Mouse (Mus musculus): Measurements from ENCODE around the gene Gm9376. TPM values are rescaled to one million over a fixed set of nuclear protein-coding genes. Genes with fewer than 3 reads are reported as not detected.

Gm9376 gene
- not detected in 2 replicates for total RNA-seq (2015; ENCODE audit: low replicate concordance)
- total RNA-seq (2017; ENCODE audit: low replicate concordance) = not detected in 2 replicates

GRCm38 (mm10) chr14:118266660-118267059, at the start of gene Gm9376:
Gene Gm9376, plus strand, starts transcription at chr14:118266960.
- ATAC-seq (replicated peaks; ENCODE audit: low FRiP score, poor library complexity, severe bottlenecking) = no peak

DNA sequence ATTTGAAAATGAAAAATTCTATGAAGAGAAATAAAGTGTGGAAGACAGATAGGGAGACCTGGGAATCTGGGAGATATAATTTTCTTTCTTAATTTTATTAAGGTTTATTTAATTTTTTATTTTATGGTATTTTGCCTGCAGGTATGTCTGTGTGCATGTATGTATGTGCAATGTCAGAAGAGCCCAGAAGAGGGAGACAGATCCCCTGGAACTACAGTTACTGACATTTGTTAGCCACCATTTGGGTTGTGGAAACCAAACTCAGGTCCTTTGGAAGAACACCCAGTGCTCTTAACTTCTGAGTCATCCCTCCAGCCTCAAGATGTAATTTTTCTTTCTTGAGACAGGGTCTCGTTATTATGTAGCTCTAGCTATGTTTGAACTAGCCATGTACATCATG, 45.9 kb upstream of the Gm9376 start:
- ATAC-seq (replicated peaks; ENCODE audit: low FRiP score, poor library complexity, severe bottlenecking) = no peak

- ATAC-seq (replicated peaks; ENCODE audit: low FRiP score, poor library complexity, severe bottlenecking) = no peak
These were observed 41.6 kb upstream of the Gm9376 start for GRCm38 (mm10) chr14:118225061-118225743.

DNA sequence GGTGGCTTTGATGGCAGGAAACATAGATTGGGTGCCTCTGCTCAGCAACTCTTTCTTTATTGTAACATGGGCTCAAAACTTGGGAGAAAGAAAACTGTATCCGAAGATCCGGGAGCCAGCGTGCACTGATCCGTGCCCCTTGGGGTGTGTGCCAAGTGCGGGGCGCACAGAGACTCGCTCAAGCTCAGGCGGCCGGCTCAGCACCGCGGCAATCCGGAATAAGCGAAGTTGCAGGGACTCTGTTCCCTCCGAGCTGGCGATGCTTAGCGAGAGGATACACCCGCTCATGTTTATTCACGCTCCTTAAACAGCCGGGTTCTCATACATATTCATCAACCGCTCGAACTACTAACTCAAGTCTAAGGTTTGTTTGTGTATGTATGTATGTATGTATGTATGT, 40.8 kb upstream of the Gm9376 start:
- ATAC-seq (replicated peaks; ENCODE audit: low FRiP score, poor library complexity, severe bottlenecking) = no peak

GRCm38 (mm10) chr14:118226471-118227155, 40.1 kb upstream of the Gm9376 start:
- no peak for ATAC-seq (replicated peaks; ENCODE audit: low FRiP score, poor library complexity, severe bottlenecking)

DNA sequence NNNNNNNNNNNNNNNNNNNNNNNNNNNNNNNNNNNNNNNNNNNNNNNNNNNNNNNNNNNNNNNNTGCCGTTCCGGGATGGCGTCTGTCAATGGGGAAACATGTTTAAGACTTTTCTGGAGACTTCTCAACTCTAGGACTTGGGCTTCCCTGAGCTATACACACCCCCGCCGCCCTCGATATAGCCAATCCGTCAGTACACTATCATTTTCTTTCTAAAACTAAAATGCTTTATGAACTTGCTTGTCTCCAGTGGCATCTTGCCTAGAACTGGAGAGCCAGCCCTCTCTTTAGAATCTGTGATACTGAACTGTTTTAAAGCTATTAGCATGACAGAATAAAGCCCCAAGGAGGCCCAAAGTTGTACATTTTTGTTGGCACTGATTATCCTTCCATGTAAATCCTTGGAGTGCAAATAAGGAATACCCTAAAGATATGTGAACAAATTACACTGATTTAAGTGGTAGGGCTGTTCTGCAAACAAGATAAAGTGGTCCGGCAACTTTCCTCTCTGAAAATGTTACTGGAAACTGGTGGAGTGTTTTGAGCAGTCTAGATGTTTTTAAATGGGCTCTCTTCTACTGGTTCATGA, 34.3 kb upstream of the Gm9376 start:
- ATAC-seq (replicated peaks; ENCODE audit: low FRiP score, poor library complexity, severe bottlenecking) = no peak

DNA sequence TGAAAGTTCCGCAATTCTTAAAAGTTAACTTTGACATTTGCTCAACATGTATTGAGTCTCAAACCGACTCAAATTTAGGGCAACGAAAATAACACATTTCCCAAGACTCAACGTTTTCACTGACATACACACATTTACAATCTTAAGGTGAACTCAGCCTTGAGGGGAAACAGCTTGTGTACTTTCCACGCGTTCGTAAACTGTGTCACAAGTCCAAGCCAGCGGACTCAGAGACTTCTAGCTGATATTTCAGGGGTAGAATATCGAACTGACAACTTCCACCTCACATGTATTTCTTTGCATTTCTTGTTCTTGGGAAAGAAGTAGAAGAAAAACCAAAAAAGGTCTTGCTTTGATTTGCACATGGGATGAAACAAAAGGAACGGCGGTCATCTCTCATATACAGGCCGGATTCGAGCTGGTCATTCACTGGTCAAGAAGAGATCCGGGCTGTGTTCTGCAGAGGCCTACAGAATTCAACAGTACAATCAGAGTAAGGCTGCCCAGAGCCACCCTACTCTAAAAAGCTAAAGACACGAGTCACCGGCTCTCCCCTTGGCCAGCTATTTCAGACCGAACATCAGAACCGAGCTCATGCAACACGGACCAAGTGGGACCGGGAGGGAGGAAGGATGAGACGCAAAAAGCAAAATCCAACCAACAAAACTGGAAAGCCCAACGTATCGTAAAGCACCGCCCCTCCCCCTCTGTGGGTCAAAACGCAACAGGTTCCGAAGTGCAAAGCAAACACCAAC, 32.8 kb upstream of the Gm9376 start:
- ATAC-seq (replicated peaks; ENCODE audit: low FRiP score, poor library complexity, severe bottlenecking) = no peak

DNA sequence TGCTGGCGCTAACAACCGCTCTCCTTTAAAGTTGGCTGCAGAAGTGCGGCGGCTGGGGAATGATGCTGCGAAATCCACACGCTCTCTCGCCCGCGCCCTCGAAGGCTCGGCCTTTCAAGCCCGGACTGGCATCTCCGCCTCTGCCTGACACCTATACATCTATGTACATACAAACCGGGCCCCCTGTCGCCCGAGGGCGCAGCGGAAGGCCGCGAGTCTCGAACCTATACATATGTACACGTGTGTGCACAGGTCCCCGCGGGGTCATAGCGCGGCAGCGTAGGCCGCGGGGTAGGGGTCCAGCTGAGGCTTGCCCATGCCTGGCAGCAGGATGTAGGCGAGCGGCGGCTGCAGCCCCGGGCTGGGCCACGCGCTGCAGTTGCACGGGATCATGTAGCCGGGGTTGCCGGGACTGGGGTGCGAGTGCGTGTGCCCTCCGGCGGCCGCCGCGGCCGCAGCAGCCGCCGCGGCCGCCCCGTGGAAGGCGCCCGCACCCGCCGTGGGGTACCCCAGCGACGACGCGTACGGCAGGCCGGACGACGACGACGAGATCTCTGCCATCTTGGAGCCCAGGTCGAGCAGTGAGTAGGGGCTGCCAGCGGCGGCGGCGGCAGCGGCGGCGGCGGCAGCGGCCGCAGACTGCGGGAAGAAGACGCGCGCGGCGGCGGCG, 32.1 kb upstream of the Gm9376 start:
- no peak for ATAC-seq (replicated peaks; ENCODE audit: low FRiP score, poor library complexity, severe bottlenecking)

GRCm38 (mm10) chr14:118235361-118235972, 31.3 kb upstream of the Gm9376 start:
- no peak for ATAC-seq (replicated peaks; ENCODE audit: low FRiP score, poor library complexity, severe bottlenecking)

DNA sequence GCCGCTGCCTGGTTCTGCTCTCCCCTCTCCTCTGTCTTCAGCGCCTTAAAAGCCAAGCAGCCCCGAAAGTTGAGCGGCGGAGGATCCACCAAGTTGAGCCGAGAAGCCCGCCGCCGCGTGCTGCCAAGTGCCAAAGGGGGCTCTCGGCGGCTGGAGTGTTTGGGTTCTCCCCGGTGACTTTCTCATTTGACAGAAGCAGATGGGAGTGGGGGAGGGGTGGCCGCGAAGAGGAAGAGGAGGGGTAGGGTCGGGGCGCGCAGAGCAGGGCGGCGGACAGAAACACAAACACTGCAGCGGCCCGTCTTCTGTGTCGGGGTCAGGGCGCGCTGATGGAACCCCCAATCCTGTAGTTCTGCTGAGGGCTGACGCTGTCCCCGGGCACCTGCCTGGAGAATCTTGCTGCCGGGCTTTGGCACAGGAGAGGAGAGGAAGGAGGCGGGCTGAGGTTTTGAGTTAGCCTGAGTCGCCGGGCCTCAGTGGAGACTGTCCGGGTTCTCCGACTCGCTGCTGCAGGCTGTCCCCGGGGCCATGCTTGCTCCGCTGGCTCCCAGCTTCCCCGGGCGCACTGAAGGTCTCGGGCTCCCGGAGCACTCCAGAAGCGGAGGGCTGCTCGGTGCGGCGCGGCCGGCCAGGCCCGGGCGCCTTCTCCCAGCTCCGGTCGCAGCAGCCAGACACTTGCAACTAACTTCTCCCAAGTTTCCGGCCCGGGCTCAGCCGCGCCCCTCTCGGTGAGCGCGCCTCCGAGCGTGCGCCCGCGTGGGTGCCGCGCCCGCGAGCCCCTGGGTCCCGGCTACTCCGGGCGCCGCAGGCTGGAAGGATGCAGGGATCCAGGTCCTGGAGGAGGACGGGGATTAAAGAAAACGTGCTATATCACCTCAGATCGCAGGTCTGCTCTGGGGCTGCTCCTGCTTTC, 30.5 kb upstream of the Gm9376 start:
- no peak for ATAC-seq (replicated peaks; ENCODE audit: low FRiP score, poor library complexity, severe bottlenecking)

- ATAC-seq (replicated peaks; ENCODE audit: low FRiP score, poor library complexity, severe bottlenecking) = no peak
These were observed 29.9 kb upstream of the Gm9376 start, which contains the start of gene Sox21 for GRCm38 (mm10) chr14:118236886-118237289. Gene Sox21, minus strand, starts transcription at chr14:118237030.

DNA sequence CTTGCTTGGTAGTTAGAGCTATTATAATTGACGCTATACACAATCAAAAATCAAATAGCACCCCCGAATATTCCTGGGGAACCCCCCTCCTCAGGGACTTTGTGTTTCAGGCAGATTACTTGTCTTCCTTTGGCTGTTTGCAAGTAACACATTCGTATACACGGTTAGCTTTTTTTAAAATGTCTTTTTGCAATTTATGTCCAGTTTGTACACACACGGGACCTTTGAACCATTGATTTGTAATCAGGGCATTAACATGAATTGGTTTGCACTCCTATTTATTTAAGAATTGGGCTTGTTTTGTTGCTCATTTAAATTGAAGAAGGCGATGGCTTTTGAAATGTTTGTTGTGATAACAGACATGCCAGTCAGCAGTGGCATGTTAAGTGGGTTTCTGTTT, 29.0 kb upstream of the Gm9376 start:
- ATAC-seq (replicated peaks; ENCODE audit: low FRiP score, poor library complexity, severe bottlenecking) = no peak

- ATAC-seq (replicated peaks; ENCODE audit: low FRiP score, poor library complexity, severe bottlenecking) = no peak
These were observed 27.4 kb upstream of the Gm9376 start for GRCm38 (mm10) chr14:118239351-118239750.

- no peak for ATAC-seq (replicated peaks; ENCODE audit: low FRiP score, poor library complexity, severe bottlenecking)
These were observed 25.3 kb upstream of the Gm9376 start for GRCm38 (mm10) chr14:118241416-118241815.

DNA sequence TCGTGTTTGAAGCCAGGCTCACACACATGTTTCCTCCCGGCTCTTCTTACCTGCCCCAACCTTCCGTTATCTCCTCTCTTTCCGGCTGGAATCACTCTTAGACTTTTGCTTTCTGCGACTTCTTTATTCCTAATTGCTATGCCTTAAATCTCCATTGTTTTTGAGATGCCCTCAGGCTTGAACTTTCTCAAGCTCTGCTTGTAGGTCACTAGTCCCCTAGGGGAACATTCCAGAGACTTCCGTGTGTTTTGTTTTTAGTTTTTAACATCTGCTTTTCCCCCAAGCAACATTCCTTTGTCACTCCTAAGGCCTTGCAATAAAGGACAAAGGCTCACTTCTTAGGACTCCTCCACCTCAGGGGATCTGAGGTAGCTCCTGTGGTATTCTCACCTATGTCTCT, 13.4 kb upstream of the Gm9376 start:
- no peak for ATAC-seq (replicated peaks; ENCODE audit: low FRiP score, poor library complexity, severe bottlenecking)

GRCm38 (mm10) chr14:118268849-118269248, 2.1 kb downstream of the Gm9376 start:
- no peak for ATAC-seq (replicated peaks; ENCODE audit: low FRiP score, poor library complexity, severe bottlenecking)

DNA sequence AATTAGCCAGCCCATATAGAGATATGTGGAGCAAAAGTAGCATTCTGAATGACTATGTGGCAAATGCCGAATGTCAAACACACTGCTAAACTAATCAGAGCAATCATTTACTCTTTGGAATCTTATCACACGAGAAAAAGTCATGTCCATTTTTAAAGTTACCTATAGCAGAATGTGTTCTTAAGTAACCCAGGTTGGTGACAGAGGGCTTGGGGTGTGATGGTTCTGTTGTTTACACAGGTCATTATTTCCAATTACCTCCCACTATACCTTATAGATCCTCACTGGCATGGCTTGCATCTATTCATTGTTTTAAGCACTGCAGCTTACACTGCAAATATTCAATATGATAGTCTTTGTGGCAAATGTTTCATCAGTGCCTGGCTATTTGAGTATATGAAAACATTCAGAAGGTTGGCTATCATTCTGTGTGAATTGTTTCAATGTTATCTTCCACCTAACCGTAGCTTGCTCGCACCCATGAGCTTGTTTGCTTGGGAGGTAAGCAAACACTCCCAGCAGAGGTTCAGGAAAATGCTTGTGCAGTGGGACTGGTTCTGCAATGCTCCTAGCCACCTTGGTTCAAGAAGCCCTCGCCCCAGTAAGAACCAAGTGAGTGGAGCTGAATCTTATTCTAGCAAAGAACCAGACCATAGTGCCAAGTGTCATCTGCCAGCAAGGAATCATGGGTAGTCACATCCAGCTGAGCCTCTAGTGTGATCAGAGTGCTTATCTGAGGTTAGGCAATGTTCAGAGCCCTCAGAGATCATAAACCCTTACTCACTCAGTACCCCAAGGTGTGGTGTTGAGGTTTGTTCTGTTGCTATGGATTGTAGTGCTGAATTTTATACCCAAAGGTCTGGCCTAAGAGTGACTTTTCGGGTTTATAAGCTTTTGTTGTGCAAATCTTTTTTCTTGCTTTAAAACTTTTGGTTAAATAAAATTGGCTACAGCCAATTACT, 6.1 kb downstream of the Gm9376 start:
- no peak for ATAC-seq (replicated peaks; ENCODE audit: low FRiP score, poor library complexity, severe bottlenecking)

All from erythroid progenitor cell, adult 5-6 weeks (primary cell).